Mouse (Mus musculus): ENCODE measurements around the gene Cct4. TPM values are rescaled to one million over a fixed set of nuclear protein-coding genes. Genes with fewer than 3 reads are reported as not detected.

Cct4 gene
- polyA plus RNA-seq, 1 experiment from 2014 or later = 317 TPM

DNA sequence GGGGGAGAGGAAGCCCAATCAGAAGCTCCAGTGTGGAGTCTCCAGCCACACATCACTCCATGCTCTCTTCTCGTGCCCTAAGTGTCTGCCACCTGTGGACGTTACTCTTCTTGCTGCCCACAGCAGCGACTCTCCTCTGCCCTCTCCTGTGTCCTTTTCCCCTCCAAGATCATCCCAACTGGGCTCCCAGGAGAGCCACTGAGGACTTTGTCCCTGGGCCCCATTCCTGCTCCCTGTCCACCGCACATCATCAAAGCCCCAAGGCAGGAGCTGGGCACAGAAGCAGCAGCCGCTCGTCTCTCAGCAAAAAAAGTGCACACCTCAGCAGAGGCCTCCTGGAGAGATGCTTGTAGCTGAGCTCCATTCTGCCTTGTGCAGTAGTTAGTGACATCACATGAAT lies 24.7 kb downstream of the Cct4 start:
- H3K9ac ChIP-seq = no peak overlapping the region
- H3K4me1 ChIP-seq (replicated peaks; ENCODE audit: control insufficient read depth, insufficient read depth, low read length) = no peaks in the 10 kb centered on the region
- no peak overlapping the region for H3K27ac ChIP-seq
- DNase-seq (ENCODE audit: low spot score) (no peak), ATAC-seq (ENCODE audit: low FRiP score) (no peak)
- H3K36me3 ChIP-seq (replicated peaks; ENCODE audit: control insufficient read depth, insufficient read depth) = no peaks in the 10 kb centered on the region
- H3K9me3 ChIP-seq (ENCODE audit: control insufficient read depth, low read length) = no peaks in the 10 kb centered on the region
- H3K4me2 ChIP-seq (replicated peaks) = no peak overlapping the region
- WGBS = 72% methylated on average over 6 of the region's 6 CpGs
- H3K4me3 ChIP-seq (replicated peaks; ENCODE audit: low read length) = no peak overlapping the region
- H3K27me3 ChIP-seq (ENCODE audit: control insufficient read depth, insufficient read depth, low read length) = no peaks in the 10 kb centered on the region

- no peaks in the 10 kb centered on the region for H3K36me3 ChIP-seq (replicated peaks; ENCODE audit: control insufficient read depth, insufficient read depth)
- 93% methylated on average over 4 of the region's 4 CpGs for WGBS
- H3K4me1 ChIP-seq (replicated peaks; ENCODE audit: control insufficient read depth, insufficient read depth, low read length) = no peaks in the 10 kb centered on the region
- H3K9ac ChIP-seq = no peak overlapping the region
- H3K4me3 ChIP-seq (replicated peaks; ENCODE audit: low read length) = no peak overlapping the region
- H3K27ac ChIP-seq = no peak overlapping the region
- no peak for ATAC-seq (ENCODE audit: low FRiP score)
- no peaks in the 10 kb centered on the region for H3K27me3 ChIP-seq (ENCODE audit: control insufficient read depth, insufficient read depth, low read length)
- DNase-seq (ENCODE audit: low spot score) = no peak
- no peaks in the 10 kb centered on the region for H3K9me3 ChIP-seq (ENCODE audit: control insufficient read depth, low read length)
- no peak overlapping the region for H3K4me2 ChIP-seq (replicated peaks)
Measured at GRCm38 (mm10) chr11:23017943-23018342, 27.6 kb downstream of the Cct4 start.

DNA sequence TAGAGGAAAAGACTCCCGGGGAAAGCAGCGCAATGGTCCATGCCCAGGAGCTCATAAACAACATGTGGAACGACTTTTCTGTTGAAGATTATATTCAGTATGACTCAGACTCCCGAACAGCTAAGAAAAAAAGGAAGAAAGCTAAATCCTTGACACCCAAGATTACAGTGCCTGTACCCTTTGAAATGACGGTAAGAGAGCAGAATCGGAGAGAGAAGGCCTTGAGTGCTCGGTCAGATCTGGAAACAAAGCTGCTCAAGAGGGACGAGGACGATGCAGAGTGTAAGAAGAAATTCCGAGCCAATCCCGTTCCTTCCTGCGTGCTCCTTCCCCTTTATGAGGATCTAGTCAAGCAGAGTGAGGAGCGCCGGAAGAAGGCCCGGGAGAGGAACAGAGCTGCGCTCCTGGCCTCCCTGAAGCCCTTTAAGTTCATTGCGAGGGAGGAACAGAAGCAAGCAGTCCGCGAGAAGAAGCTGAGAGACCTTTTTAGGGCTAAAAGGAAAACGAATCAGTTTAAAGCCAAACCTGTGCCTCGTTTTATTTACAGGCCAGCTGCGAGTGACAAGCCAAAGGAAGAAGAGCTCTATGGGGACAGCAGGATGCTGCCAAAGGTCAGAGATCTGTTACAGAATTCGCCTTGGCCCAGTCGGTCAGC lies 29.9 kb downstream of the Cct4 start:
- DNase-seq (ENCODE audit: low spot score) (no peak), ATAC-seq (ENCODE audit: low FRiP score) (no peak)
- Histone ChIP-seq H3K9ac (no peak overlapping the region), H3K9me3 (ENCODE audit: control insufficient read depth, low read length) (no peaks in the 10 kb centered on the region), H3K27me3 (ENCODE audit: control insufficient read depth, insufficient read depth, low read length) (no peaks in the 10 kb centered on the region), H3K4me3 (replicated peaks; ENCODE audit: low read length) (no peak overlapping the region), H3K4me1 (replicated peaks; ENCODE audit: control insufficient read depth, insufficient read depth, low read length) (no peaks in the 10 kb centered on the region), H3K4me2 (replicated peaks) (no peak overlapping the region), H3K36me3 (replicated peaks; ENCODE audit: control insufficient read depth, insufficient read depth) (no peaks in the 10 kb centered on the region), H3K27ac (no peak overlapping the region)
- 70% methylated on average over 24 of the region's 24 CpGs for WGBS

- Histone ChIP-seq H3K27ac (no peak overlapping the region), H3K4me2 (replicated peaks) (no peak overlapping the region), H3K4me1 (replicated peaks; ENCODE audit: control insufficient read depth, insufficient read depth, low read length) (no peaks in the 10 kb centered on the region), H3K4me3 (replicated peaks; ENCODE audit: low read length) (no peak overlapping the region), H3K27me3 (ENCODE audit: control insufficient read depth, insufficient read depth, low read length) (no peaks in the 10 kb centered on the region), H3K9me3 (ENCODE audit: control insufficient read depth, low read length) (no peaks in the 10 kb centered on the region), H3K36me3 (replicated peaks; ENCODE audit: control insufficient read depth, insufficient read depth) (no peaks in the 10 kb centered on the region), H3K9ac (no peak overlapping the region)
- ATAC-seq (ENCODE audit: low FRiP score) (no peak), DNase-seq (ENCODE audit: low spot score) (no peak)
- WGBS = 95% methylated on average over 14 of the region's 14 CpGs
Measured at GRCm38 (mm10) chr11:23020841-23021240, 30.5 kb downstream of the Cct4 start.

DNA sequence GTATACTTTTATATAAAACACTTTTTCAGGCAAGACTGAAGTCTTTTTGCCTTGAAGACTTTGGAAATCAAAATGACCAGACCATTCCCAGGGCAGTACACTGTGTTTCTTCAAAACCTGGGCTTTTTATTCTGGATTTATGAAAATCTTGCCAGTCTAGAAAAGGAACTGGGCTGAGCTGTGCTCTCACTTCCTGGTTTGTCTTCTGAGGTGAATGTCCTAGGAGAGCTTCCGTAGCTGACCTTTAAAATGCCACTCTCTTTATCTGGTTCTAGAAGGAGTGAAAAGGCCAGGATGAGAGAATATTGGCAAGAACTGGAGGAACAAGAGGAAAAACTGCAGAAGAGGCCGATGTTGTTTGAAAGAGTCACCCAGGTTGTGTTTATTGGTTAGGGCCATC lies 32.8 kb downstream of the Cct4 start:
- Histone ChIP-seq H3K4me2 (replicated peaks) (no peak overlapping the region), H3K4me1 (replicated peaks; ENCODE audit: control insufficient read depth, insufficient read depth, low read length) (no peaks in the 10 kb centered on the region), H3K4me3 (replicated peaks; ENCODE audit: low read length) (no peak overlapping the region), H3K9ac (no peak overlapping the region), H3K36me3 (replicated peaks; ENCODE audit: control insufficient read depth, insufficient read depth) (no peaks in the 10 kb centered on the region), H3K9me3 (ENCODE audit: control insufficient read depth, low read length) (no peaks in the 10 kb centered on the region), H3K27me3 (ENCODE audit: control insufficient read depth, insufficient read depth, low read length) (no peaks in the 10 kb centered on the region), H3K27ac (no peak overlapping the region)
- ATAC-seq (ENCODE audit: low FRiP score) (no peak), DNase-seq (ENCODE audit: low spot score) (no peak)
- 97% methylated on average over 2 of the region's 2 CpGs for WGBS

- WGBS = 71% methylated on average over 3 of the region's 3 CpGs
- Histone ChIP-seq H3K9me3 (ENCODE audit: control insufficient read depth, low read length) (no peaks in the 10 kb centered on the region), H3K27ac (no peak overlapping the region), H3K4me3 (replicated peaks; ENCODE audit: low read length) (no peak overlapping the region), H3K27me3 (ENCODE audit: control insufficient read depth, insufficient read depth, low read length) (no peaks in the 10 kb centered on the region), H3K4me2 (replicated peaks) (no peak overlapping the region), H3K9ac (no peak overlapping the region), H3K4me1 (replicated peaks; ENCODE audit: control insufficient read depth, insufficient read depth, low read length) (no peaks in the 10 kb centered on the region), H3K36me3 (replicated peaks; ENCODE audit: control insufficient read depth, insufficient read depth) (no peaks in the 10 kb centered on the region)
- ATAC-seq (ENCODE audit: low FRiP score) (no peak), DNase-seq (ENCODE audit: low spot score) (no peak)
Measured at GRCm38 (mm10) chr11:23024169-23024568, 33.9 kb downstream of the Cct4 start.

GRCm38 (mm10) chr11:23028957-23029356 lies 38.6 kb downstream of the Cct4 start:
- Histone ChIP-seq H3K4me1 (replicated peaks; ENCODE audit: control insufficient read depth, insufficient read depth, low read length) (no peaks in the 10 kb centered on the region), H3K9me3 (ENCODE audit: control insufficient read depth, low read length) (no peaks in the 10 kb centered on the region), H3K36me3 (replicated peaks; ENCODE audit: control insufficient read depth, insufficient read depth) (no peaks in the 10 kb centered on the region), H3K27ac (no peak overlapping the region), H3K4me2 (replicated peaks) (no peak overlapping the region), H3K4me3 (replicated peaks; ENCODE audit: low read length) (no peak overlapping the region), H3K9ac (no peak overlapping the region), H3K27me3 (ENCODE audit: control insufficient read depth, insufficient read depth, low read length) (no peaks in the 10 kb centered on the region)
- 83% methylated on average over 3 of the region's 3 CpGs for WGBS
- DNase-seq (ENCODE audit: low spot score) (no peak), ATAC-seq (ENCODE audit: low FRiP score) (no peak)

DNA sequence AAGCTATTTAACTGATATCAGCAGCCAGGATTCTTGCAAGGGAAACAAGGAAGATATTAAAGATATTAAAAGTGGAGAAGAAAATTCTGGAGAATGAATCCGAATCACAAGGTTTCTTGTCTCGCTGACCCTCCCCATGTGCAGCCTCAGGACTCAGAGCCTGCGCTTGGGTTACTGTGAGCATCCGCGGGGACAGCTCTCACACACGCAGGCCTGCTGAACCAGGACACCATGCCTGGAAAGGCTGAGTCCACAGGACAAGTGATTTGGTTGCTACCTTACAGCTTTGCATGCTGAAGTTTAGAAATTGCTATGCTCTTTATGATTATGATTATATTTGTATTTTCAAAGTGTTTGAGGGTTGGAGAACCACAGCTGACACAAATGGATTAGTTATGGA lies 39.1 kb downstream of the Cct4 start:
- H3K9me3 ChIP-seq (ENCODE audit: control insufficient read depth, low read length) = no peaks in the 10 kb centered on the region
- DNase-seq (ENCODE audit: low spot score) (no peak), ATAC-seq (ENCODE audit: low FRiP score) (no peak)
- H3K9ac ChIP-seq = no peak overlapping the region
- H3K27me3 ChIP-seq (ENCODE audit: control insufficient read depth, insufficient read depth, low read length) = no peaks in the 10 kb centered on the region
- H3K4me1 ChIP-seq (replicated peaks; ENCODE audit: control insufficient read depth, insufficient read depth, low read length) = no peaks in the 10 kb centered on the region
- H3K36me3 ChIP-seq (replicated peaks; ENCODE audit: control insufficient read depth, insufficient read depth) = no peaks in the 10 kb centered on the region
- WGBS = 78% methylated on average over 6 of the region's 6 CpGs
- no peak overlapping the region for H3K4me2 ChIP-seq (replicated peaks)
- no peak overlapping the region for H3K4me3 ChIP-seq (replicated peaks; ENCODE audit: low read length)
- no peak overlapping the region for H3K27ac ChIP-seq

- Histone ChIP-seq H3K4me2 (replicated peaks) (no peak overlapping the region), H3K27me3 (ENCODE audit: control insufficient read depth, insufficient read depth, low read length) (no peaks in the 10 kb centered on the region), H3K4me3 (replicated peaks; ENCODE audit: low read length) (no peak overlapping the region), H3K9ac (no peak overlapping the region), H3K27ac (no peak overlapping the region), H3K9me3 (ENCODE audit: control insufficient read depth, low read length) (no peaks in the 10 kb centered on the region), H3K36me3 (replicated peaks; ENCODE audit: control insufficient read depth, insufficient read depth) (no peaks in the 10 kb centered on the region), H3K4me1 (replicated peaks; ENCODE audit: control insufficient read depth, insufficient read depth, low read length) (no peaks in the 10 kb centered on the region)
- 79% methylated on average over 5 of the region's 5 CpGs for WGBS
- DNase-seq (ENCODE audit: low spot score) = no peak
- ATAC-seq (ENCODE audit: low FRiP score) = no peak
Measured at GRCm38 (mm10) chr11:23047252-23047651, 56.9 kb downstream of the Cct4 start.

Data from hindbrain, embryonic 14.5 days (tissue).